ENCODE assay signal across 27 mouse cellular contexts in genomic region chr13:5615327-5615726, GRCm38 (mm10).
DNase-seq lines count a peak whose midpoint lies in the region; ATAC-seq and TF ChIP-seq lines count a peak whose summit lies in the region.
"Had no signal": no experiment of that assay in that cellular context is flagged by ENCODE, and none has a peak within 500 bp of the region (broad histone marks: within the 10 kb centered on the region; RNA-seq: fewer than 3 reads in every experiment).

No protein-coding gene starts in this region.

- no peaks in the 10 kb centered on the region for H3K27me3 ChIP-seq in forebrain, embryonic 14.5 days (replicated peaks; ENCODE audit: control insufficient read depth, insufficient read depth, low read length)
- H3K27me3 ChIP-seq in forebrain, postnatal 0 days (ENCODE audit: insufficient read depth, low read length): no peaks in the 10 kb centered on the region
- no peaks in the 10 kb centered on the region for H3K27me3 ChIP-seq in hindbrain, embryonic 13.5 days
- no peaks in the 10 kb centered on the region for H3K27me3 ChIP-seq in hindbrain, postnatal 0 days (ENCODE audit: insufficient read depth, low read length)
- no peaks in the 10 kb centered on the region for H3K27me3 ChIP-seq in neural tube, embryonic 14.5 days (ENCODE audit: control insufficient read depth, insufficient read depth, low read length)
- H3K27me3 ChIP-seq in neural tube, embryonic 15.5 days (replicated peaks): no peaks in the 10 kb centered on the region
- H3K27me3 ChIP-seq: forebrain, embryonic 12.5 days; limb, embryonic 15.5 days; liver, embryonic 13.5 days; midbrain, embryonic 13.5 days; neural tube, embryonic 12.5 days; Patski had no signal

- 44% methylated on average over 3 of the region's 3 CpGs for WGBS in forebrain, embryonic 14.5 days
- 36% methylated on average over 3 of the region's 3 CpGs for WGBS in forebrain, postnatal 0 days
- 51% methylated on average over 3 of the region's 3 CpGs for WGBS in hindbrain, embryonic 13.5 days
- WGBS in hindbrain, postnatal 0 days: 55% methylated on average over 3 of the region's 3 CpGs
- WGBS in neural tube, embryonic 14.5 days: 45% methylated on average over 3 of the region's 3 CpGs
- 42% methylated on average over 3 of the region's 3 CpGs for WGBS in neural tube, embryonic 15.5 days

- no peak overlapping the region for H3K27ac ChIP-seq in forebrain, embryonic 14.5 days (ENCODE audit: low read depth, low read length)
- H3K27ac ChIP-seq in forebrain, postnatal 0 days (ENCODE audit: low read depth, low read length): no peak overlapping the region
- no peak overlapping the region for H3K27ac ChIP-seq in hindbrain, embryonic 13.5 days
- no peak overlapping the region for H3K27ac ChIP-seq in hindbrain, postnatal 0 days
- H3K27ac ChIP-seq in neural tube, embryonic 14.5 days (ENCODE audit: low read depth, low read length): no peak overlapping the region
- H3K27ac ChIP-seq in neural tube, embryonic 15.5 days (replicated peaks): no peak overlapping the region
- H3K27ac ChIP-seq: forebrain, embryonic 12.5 days; heart, embryonic 10.5 days; limb, embryonic 10.5 days; limb, embryonic 15.5 days; liver, embryonic 13.5 days; midbrain, embryonic 13.5 days; neural tube, embryonic 12.5 days had no signal

- no peak overlapping the region for H3K4me2 ChIP-seq in forebrain, embryonic 14.5 days (ENCODE audit: low read length)
- no peak overlapping the region for H3K4me2 ChIP-seq in forebrain, postnatal 0 days (ENCODE audit: low read depth)
- H3K4me2 ChIP-seq in hindbrain, embryonic 13.5 days: no peak overlapping the region
- no peak overlapping the region for H3K4me2 ChIP-seq in hindbrain, postnatal 0 days (ENCODE audit: low read depth, low read length)
- H3K4me2 ChIP-seq in neural tube, embryonic 14.5 days (ENCODE audit: low read depth, low read length): no peak overlapping the region
- no peak overlapping the region for H3K4me2 ChIP-seq in neural tube, embryonic 15.5 days
- H3K4me2 ChIP-seq: forebrain, embryonic 12.5 days; limb, embryonic 15.5 days; liver, embryonic 13.5 days; midbrain, embryonic 13.5 days; neural tube, embryonic 12.5 days had no signal

- no peaks in the 10 kb centered on the region for H3K36me3 ChIP-seq in forebrain, embryonic 14.5 days (ENCODE audit: control insufficient read depth, insufficient read depth, low read length)
- H3K36me3 ChIP-seq in forebrain, postnatal 0 days (ENCODE audit: insufficient read depth): no peaks in the 10 kb centered on the region
- no peaks in the 10 kb centered on the region for H3K36me3 ChIP-seq in hindbrain, embryonic 13.5 days
- H3K36me3 ChIP-seq in hindbrain, postnatal 0 days (ENCODE audit: insufficient read depth, low read length): no peaks in the 10 kb centered on the region
- H3K36me3 ChIP-seq in neural tube, embryonic 14.5 days (ENCODE audit: control insufficient read depth, insufficient read depth, low read length): no peaks in the 10 kb centered on the region
- H3K36me3 ChIP-seq in neural tube, embryonic 15.5 days: no peaks in the 10 kb centered on the region
- H3K36me3 ChIP-seq: forebrain, embryonic 12.5 days; G1E; heart, embryonic 10.5 days; limb, embryonic 10.5 days; limb, embryonic 15.5 days; liver, embryonic 13.5 days; midbrain, embryonic 13.5 days; neural tube, embryonic 12.5 days had no signal

- DNase-seq in forebrain, embryonic 14.5 days (ENCODE audit: low spot score): peak; percentile 2
- no peak for DNase-seq in forebrain, postnatal 0 days
- DNase-seq in hindbrain, postnatal 0 days (ENCODE audit: low spot score): no peak
- DNase-seq in retina, postnatal 1 day: peak; percentile 8
- DNase-seq in thymus, postnatal 10 days (ENCODE audit: low spot score in 2 of 2): no peak
- DNase-seq: adrenal gland, postnatal 14 days; cerebellum, adult 2 months; cerebellum, postnatal 14 days; gastrocnemius, postnatal 10 days; heart, postnatal 4 days; liver, embryonic 13.5 days; right cerebral cortex, postnatal 4 days; thymus, adult 18-20 months; thymus, postnatal 36 days had no signal

- H3K9ac ChIP-seq in forebrain, embryonic 14.5 days (ENCODE audit: low read length): no peak overlapping the region
- H3K9ac ChIP-seq in forebrain, postnatal 0 days: no peak overlapping the region
- no peak overlapping the region for H3K9ac ChIP-seq in hindbrain, embryonic 13.5 days
- H3K9ac ChIP-seq in hindbrain, postnatal 0 days (replicated peaks; ENCODE audit: low read length): no peak overlapping the region
- no peak overlapping the region for H3K9ac ChIP-seq in neural tube, embryonic 14.5 days (replicated peaks; ENCODE audit: low read depth, low read length)
- no peak overlapping the region for H3K9ac ChIP-seq in neural tube, embryonic 15.5 days (replicated peaks)
- H3K9ac ChIP-seq: forebrain, embryonic 12.5 days; limb, embryonic 15.5 days; liver, embryonic 13.5 days; midbrain, embryonic 13.5 days; neural tube, embryonic 12.5 days had no signal

- no peak for ATAC-seq in forebrain, embryonic 14.5 days
- ATAC-seq in forebrain, postnatal 0 days: no peak
- peak; percentile 65; the same call in 1 of the 2 replicates for ATAC-seq in hindbrain, embryonic 13.5 days (ENCODE audit: low FRiP score)
- ATAC-seq in hindbrain, postnatal 0 days: no peak
- ATAC-seq in neural tube, embryonic 14.5 days (ENCODE audit: low read depth): peak; percentile 71; the same call in 1 of the 2 replicates
- ATAC-seq in neural tube, embryonic 15.5 days (ENCODE audit: low FRiP score): no peak
- ATAC-seq: inflammation-experienced regulatory T-cells, adult 6 months; midbrain, embryonic 13.5 days had no signal

- H3K4me3 ChIP-seq in forebrain, embryonic 14.5 days (ENCODE audit: low read depth, low read length): no peak overlapping the region
- H3K4me3 ChIP-seq in forebrain, postnatal 0 days (ENCODE audit: low read depth, low read length): no peak overlapping the region
- no peak overlapping the region for H3K4me3 ChIP-seq in hindbrain, embryonic 13.5 days
- H3K4me3 ChIP-seq in hindbrain, postnatal 0 days (ENCODE audit: low read length): no peak overlapping the region
- H3K4me3 ChIP-seq in neural tube, embryonic 14.5 days (ENCODE audit: low read depth, low read length): no peak overlapping the region
- no peak overlapping the region for H3K4me3 ChIP-seq in neural tube, embryonic 15.5 days (replicated peaks)
- H3K4me3 ChIP-seq: erythroblast, embryonic 14.5 days; forebrain, embryonic 12.5 days; heart, embryonic 10.5 days; limb, embryonic 10.5 days; limb, embryonic 15.5 days; liver, embryonic 13.5 days; midbrain, embryonic 13.5 days; neural tube, embryonic 12.5 days had no signal

- H3K4me1 ChIP-seq in forebrain, embryonic 14.5 days (ENCODE audit: control insufficient read depth, insufficient read depth, low read length): no peaks in the 10 kb centered on the region
- H3K4me1 ChIP-seq in forebrain, postnatal 0 days (ENCODE audit: insufficient read depth): no peaks in the 10 kb centered on the region
- H3K4me1 ChIP-seq in hindbrain, embryonic 13.5 days (replicated peaks): peaks cover 4% of the 10 kb centered on the region; the same call in 1 of the 2 replicates
- no peaks in the 10 kb centered on the region for H3K4me1 ChIP-seq in hindbrain, postnatal 0 days (ENCODE audit: insufficient read depth, low read length)
- no peaks in the 10 kb centered on the region for H3K4me1 ChIP-seq in neural tube, embryonic 14.5 days (ENCODE audit: control insufficient read depth, insufficient read depth, low read length)
- H3K4me1 ChIP-seq in neural tube, embryonic 15.5 days: no peaks in the 10 kb centered on the region
- H3K4me1 ChIP-seq: forebrain, embryonic 12.5 days; heart, embryonic 10.5 days; limb, embryonic 10.5 days; liver, embryonic 13.5 days; midbrain, embryonic 13.5 days; neural tube, embryonic 12.5 days had no signal

- TF ChIP-seq CTCF in forebrain, postnatal 0 days (IDR thresholded peaks at IDR 0.05; ENCODE audit: low read depth): no peak
- no peak for TF ChIP-seq CTCF in hindbrain, postnatal 0 days (IDR thresholded peaks at IDR 0.05; ENCODE audit: low read depth)

- H3K9me3 ChIP-seq in forebrain, embryonic 14.5 days (replicated peaks; ENCODE audit: control insufficient read depth, low read length): no peaks in the 10 kb centered on the region
- no peaks in the 10 kb centered on the region for H3K9me3 ChIP-seq in forebrain, postnatal 0 days (ENCODE audit: low read length)
- no peaks in the 10 kb centered on the region for H3K9me3 ChIP-seq in hindbrain, embryonic 13.5 days
- H3K9me3 ChIP-seq in hindbrain, postnatal 0 days (ENCODE audit: low read length): no peaks in the 10 kb centered on the region
- H3K9me3 ChIP-seq in neural tube, embryonic 14.5 days (ENCODE audit: control insufficient read depth, low read length): no peaks in the 10 kb centered on the region
- no peaks in the 10 kb centered on the region for H3K9me3 ChIP-seq in neural tube, embryonic 15.5 days (replicated peaks)
- H3K9me3 ChIP-seq: forebrain, embryonic 12.5 days; G1E; heart, embryonic 10.5 days; limb, embryonic 10.5 days; limb, embryonic 15.5 days; liver, embryonic 13.5 days; midbrain, embryonic 13.5 days; neural tube, embryonic 12.5 days had no signal

Comparison
In these comparisons a context has a peak if more than half of its experiments do, and no peak if none do; other contexts are left out.
1. ATAC-seq: peak in hindbrain, embryonic 13.5 days (single experiment) and neural tube, embryonic 14.5 days (single experiment); none in forebrain, embryonic 14.5 days (single experiment), forebrain, postnatal 0 days (single experiment), hindbrain, postnatal 0 days (single experiment) and neural tube, embryonic 15.5 days (single experiment).
2. DNase-seq: peak in forebrain, embryonic 14.5 days (single experiment) and retina, postnatal 1 day (single experiment); none in forebrain, postnatal 0 days (single experiment), hindbrain, postnatal 0 days (single experiment) and thymus, postnatal 10 days (0 of 2).